Mouse (Mus musculus) liver, embryonic 15.5 days (tissue): ENCODE results near the gene 4930402K13Rik. TPM values are rescaled to one million over a fixed set of nuclear protein-coding genes. Genes with fewer than 3 reads are reported as not detected.

Experiments
- polyA plus RNA-seq: library from polyadenylated mRNA; unstranded; fragments of >200 nt; fragmentation: Nextera tagmentation; extraction: Ambion mirVana; gene quantifications from 2 replicates; pipeline ENCODE4 v1.2.1, GENCODE M21; 2015

Gene 4930402K13Rik
- polyA plus RNA-seq, 1 experiment from 2014 or later, result not detected

Other genes with a start within 250 kb of the 4930402K13Rik start
- gene Gm5751, start 230.3 kb upstream of the 4930402K13Rik start, polyA plus RNA-seq, result not detected in 2 replicates
- 0.13 and 0.15 TPM in 2 replicates for gene B630019K06Rik, start 212.2 kb upstream of the 4930402K13Rik start, polyA plus RNA-seq
- gene Fthl17b, start 141.6 kb upstream of the 4930402K13Rik start, polyA plus RNA-seq, result not detected in 2 replicates
- gene Fthl17c, start 128.0 kb upstream of the 4930402K13Rik start, polyA plus RNA-seq, result not detected in 2 replicates
- not detected in 2 replicates for gene Fthl17d, start 117.8 kb upstream of the 4930402K13Rik start, polyA plus RNA-seq
- gene Fthl17e, start 71.1 kb upstream of the 4930402K13Rik start, polyA plus RNA-seq, result not detected in 2 replicates
- gene Fthl17f, start 41.5 kb upstream of the 4930402K13Rik start, polyA plus RNA-seq, result not detected in 2 replicates
- 0.24 and 0.28 TPM in 2 replicates for gene Lancl3, start 95.3 kb downstream of the 4930402K13Rik start, polyA plus RNA-seq
- gene Gm14862, start 152.3 kb downstream of the 4930402K13Rik start, polyA plus RNA-seq, result 2.6 and 3.4 TPM in 2 replicates
- gene Xk, start 168.2 kb downstream of the 4930402K13Rik start, polyA plus RNA-seq, result 24.3 and 25.4 TPM in 2 replicates
- 2.1 and 2.6 TPM in 2 replicates for gene H2al1m, start 179.2 kb downstream of the 4930402K13Rik start, polyA plus RNA-seq
- gene H2al1k, start 246.1 kb downstream of the 4930402K13Rik start, polyA plus RNA-seq, result not detected in 2 replicates